Mouse (Mus musculus): ENCODE measurements around the gene Gdf2. TPM values are rescaled to one million over a fixed set of nuclear protein-coding genes. Genes with fewer than 3 reads are reported as not detected.

Gdf2 gene
- total RNA-seq, 2 experiments from 2014 or later, result not detected

DNA sequence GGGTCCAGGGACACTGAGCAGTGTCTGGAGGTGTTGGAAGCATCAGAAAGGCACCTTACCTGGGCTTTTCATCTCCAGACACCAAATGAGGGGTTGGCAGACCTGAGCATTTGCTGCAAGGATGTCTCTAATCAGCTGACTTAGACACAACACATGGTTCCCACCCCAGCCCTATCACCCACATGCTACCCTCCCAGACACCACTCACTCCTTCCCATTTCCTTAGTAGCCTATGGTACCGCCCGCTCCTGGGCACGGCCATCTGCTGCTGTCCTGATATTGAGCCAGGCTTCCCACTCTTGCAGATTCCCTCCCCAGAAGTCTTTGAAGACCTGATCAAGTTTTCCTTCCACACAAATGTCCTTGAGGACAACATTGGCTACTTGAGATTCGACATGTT, 17.3 kb downstream of the Gdf2 start:
- DNase-seq, result no peak

DNA sequence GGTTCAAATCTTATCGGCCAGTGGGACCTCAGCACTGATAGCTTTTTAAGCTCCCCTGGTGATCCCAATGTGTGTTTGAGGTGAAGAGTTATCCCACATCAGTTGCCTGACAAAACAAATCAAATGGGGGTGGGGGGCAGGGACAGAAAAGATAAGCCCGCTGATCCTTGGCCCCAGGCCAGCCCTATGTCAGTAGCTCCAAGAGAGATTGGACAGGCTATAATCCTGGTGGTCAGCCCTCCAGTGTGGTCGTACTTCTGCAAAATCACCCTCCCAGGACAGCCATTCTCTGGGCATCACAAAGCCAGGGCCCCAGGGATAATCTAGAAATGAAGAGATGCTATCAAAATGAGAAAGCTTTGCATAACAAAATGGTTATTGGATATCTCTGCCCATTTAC, 18.0 kb downstream of the Gdf2 start:
- DNase-seq, result no peak

DNA sequence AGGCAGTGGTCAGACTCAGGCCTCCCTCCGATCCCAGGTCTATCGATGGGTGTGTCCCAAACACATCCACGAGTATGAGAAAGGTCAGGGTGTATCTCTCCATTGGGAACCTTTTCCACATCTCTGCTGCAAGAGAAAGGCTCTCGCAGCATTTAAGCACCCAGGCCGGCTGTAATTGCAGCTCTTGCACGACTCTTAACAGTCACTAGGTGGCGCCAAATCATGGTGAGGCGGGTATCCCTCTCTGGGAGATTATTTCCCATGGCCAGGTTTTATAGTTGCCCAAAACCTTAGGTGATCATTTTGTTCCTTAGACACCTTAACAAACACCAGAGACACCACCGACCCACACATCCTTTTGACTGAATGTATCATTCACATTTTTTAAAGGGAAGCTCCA, 18.5 kb downstream of the Gdf2 start:
- peak; percentile 46 to 59 for DNase-seq

DNA sequence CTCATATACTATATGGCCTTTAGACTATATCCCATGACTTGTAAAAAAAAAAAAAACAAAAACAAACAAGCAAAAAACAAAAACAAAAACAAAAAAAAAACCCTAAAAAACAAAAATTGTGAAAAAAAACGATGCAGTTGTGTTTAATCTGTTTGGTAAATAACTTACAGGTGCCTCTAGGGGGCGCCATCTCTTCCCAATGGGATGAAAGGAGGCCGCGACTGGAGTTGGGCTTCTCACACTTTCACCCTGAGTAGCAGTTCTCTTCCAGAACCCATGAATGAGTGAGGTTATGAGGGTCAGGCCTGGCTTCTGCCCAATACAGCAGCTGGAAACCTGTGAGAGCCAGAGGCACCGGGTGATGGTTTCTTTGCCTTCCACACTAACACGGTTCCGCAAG, 24.8 kb downstream of the Gdf2 start:
- no peak for DNase-seq

DNA sequence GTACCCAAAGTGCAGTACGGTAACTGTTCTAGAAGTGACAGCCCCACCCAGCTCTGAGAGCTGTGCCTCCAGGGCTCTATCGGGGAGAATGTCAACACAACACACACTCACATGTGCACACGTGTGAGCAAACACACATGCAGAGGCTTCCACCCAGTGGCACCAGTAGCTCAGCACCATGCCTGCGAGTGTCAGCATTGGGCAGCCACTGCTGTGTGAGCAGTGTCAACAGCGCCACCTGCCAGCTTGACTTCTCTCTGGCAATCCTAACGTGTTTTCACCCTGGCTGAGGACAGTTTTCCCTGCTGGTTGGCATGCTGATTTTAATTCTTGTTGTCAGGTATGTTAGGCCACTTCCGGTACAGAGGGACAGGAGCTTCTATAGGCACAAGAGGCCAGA, 31.8 kb downstream of the Gdf2 start:
- DNase-seq, result no peak

DNA sequence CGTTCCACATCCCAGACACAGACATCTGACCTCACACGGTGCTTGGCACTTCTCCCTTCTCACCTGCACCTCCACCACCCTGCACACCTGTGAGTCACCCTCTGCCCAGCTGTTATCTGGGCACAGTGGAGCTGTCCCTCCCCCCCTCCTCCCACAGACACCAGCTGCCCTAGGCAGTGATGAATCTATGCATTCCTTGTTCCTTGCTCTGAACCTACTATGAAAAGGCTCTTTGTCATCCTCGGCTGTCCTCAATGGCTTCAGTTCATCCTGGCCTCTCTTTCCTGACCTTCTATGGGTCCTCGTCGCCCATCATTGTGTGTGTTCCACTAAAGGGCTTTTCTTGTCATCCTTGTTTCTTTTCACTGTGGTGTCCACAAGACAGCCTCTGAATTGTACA, 33.9 kb downstream of the Gdf2 start:
- no peak for DNase-seq

DNA sequence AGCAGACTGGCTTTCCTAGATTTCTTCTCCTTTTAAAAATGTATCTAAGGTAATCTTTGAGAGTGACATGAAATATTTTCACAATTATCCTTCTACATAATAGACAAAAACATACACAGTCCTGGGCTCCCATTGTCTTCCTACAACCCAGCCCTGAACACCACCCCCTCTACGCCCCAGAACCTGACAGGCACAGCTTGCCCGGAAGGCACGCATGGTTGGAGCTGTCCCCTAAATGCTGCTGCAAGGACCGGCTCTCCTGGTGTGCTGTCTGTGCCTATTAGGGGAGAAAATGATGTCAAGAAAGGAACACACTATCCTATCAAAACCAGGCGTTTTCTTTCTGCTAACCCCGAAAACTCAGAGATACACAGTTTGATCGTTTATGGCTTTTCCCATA, 36.9 kb downstream of the Gdf2 start:
- no peak for DNase-seq

DNA sequence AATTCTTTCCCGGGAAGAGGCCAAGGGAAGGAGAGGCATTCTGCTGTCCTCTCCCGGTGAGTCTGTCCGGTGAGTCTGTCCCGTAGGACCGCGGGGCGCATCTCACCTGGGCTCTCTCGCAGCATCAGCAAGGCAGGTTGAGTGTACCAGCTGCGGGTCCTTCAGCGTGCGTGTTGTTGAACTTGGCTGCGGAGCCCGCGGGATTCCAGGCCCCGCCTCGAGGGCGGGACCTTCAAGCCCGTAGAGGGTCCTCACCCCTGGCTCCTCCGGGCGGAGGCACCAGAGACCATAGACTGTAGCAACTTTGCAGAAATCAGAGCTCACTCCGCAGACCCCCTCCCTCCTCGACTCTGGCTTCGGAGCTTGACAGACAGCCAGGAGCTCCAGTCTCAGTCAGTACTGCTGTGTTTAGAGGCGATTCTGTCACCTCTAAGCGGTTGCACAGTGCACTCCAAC, 37.8 kb downstream of the Gdf2 start, which contains the start of gene Zfp488:
TSS of gene Zfp488 (minus strand) at position 161 of the 456 bp plus-strand sequence.
- peak in 1 of 2 experiments; percentile 16 for DNase-seq

DNA sequence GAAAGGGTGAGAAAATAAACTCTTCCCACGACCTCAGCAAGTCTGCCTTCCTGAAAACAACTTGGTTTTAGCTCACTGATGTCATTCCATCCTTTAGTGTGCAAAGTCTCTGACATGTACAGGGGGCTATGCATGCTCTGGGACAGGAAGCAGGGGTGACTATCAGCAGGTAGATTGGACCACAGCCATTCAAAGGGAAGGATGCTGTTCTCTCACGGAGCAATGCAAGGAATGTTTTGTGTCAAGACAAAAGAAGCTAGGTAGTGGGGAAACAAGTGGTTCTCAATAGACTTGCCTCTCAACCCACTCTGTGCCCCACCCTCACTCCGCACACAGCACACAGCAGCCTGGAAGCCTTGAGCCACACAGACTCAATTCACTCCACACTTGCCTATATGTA, 48.4 kb downstream of the Gdf2 start:
- no peak for DNase-seq

DNA sequence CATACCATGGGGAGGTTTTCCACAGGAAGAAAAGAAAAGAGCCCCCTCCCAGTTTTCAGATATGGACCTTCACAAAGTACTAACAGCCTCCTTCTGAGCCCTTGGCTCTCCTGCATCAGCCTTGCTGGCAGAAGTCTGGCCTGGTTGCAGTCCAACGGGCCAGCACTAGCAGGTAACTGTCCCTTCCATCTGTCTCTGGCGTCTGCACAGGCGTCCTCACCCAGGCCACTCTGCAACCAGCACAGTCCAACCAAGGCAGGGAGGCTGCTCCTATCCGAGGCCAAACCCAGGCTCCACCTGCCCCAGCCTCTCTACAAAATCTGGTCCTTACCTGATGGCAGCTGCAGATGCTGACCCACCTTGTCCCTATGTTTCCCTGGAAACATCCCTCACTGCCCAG, 51.1 kb downstream of the Gdf2 start:
- DNase-seq, result no peak

DNA sequence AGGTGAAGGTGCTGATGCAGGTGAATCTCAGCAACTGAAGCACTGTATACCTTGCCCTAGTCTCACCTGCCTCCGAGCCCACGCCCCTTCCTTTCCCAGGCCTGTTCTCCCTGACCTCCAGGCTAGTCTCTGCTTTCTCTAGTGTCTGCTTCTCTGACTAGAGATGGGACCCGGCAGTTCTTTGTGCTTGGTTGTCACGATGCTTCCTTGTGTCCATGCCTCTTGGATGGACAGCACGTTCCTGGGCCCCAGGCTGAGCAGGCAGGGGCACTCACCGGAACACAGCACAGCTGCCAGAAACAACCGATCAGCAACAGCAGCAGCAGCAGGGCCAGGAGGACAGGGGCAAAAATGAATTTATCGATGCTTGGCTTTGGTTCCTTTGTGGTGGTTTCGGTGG, 52.2 kb downstream of the Gdf2 start:
- no peak for DNase-seq

DNA sequence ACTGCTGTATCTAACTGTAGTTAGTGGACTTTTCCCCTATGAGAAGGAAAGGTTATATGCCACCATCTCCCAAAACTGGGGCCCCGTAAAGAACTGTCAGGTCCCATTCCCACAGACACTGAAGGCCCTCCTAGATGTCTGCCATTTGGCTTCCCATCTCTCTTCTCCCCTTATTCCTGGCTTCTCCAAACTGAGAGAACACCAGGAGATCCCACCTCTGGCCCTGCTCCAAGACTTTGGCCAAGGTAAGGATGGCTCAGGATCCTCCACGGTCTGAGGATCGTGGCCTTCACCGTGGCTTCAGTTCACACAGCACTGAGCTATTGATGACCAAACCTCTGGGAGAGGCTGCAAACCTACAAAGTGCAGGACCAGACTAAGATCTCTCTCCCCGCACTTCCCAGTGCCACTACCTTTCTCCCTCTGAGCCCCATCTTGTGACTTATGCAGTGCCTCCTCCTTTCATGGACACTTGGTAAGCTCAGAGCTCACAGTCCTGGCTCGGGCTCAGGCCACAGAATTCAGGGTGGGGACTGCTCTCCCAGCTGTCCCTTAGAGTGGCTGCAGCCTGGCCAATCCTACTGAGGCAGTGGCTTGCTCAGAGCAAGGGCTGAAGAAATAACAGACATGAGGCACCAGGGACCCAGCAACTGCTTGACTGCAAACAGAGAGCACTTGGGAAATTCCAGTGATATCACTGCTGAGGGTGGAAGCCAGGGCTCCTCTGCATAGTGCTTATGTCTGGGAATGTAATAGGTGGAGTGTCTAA, 52.9 kb downstream of the Gdf2 start:
- DNase-seq, result no peak

Other genes with a start within 250 kb of the Gdf2 start
- gene Gdf10, start 17.5 kb upstream of the Gdf2 start, total RNA-seq (2021), result 1 to 10 TPM; 5.4 to 5.7 TPM
- gene Rbp3, start 13.0 kb downstream of the Gdf2 start, total RNA-seq (2021), result under 1 TPM in 1 of 2 experiments, not detected in 1; 0.08 TPM
- gene Zfp488, start 37.7 kb downstream of the Gdf2 start, total RNA-seq (2021), result 1 to 10 TPM; 5.4 to 5.7 TPM
- not detected for gene Gm30083, start 74.1 kb downstream of the Gdf2 start, total RNA-seq (2021)
- gene Gm5460, start 75.7 kb downstream of the Gdf2 start, total RNA-seq (2021), result not detected
- gene Antxrl, start 111.7 kb downstream of the Gdf2 start, total RNA-seq (2021), result not detected
- under 1 TPM in 1 of 2 experiments, not detected in 1; 0.20 TPM for gene Anxa8, start 144.9 kb downstream of the Gdf2 start, total RNA-seq (2021)
- not detected for gene A630023A22Rik, start 161.7 kb downstream of the Gdf2 start, total RNA-seq (2021)
- not detected for gene Npy4r, start 211.4 kb downstream of the Gdf2 start, total RNA-seq (2021)